Mouse (Mus musculus) heart, postnatal 10 days (tissue): ENCODE measurements around the gene Zfp628. TPM values are rescaled to one million over a fixed set of nuclear protein-coding genes. Genes with fewer than 3 reads are reported as not detected.

Source experiments
- total RNA-seq, 2 experiments: library from RNA; stranded (reverse); gene quantifications; 2 replicates each; pipeline ENCODE4 v1.2.3; 2021

Gene Zfp628
- total RNA-seq, 2 experiments from 2014 or later: 11.8 to 13.8 TPM

Other genes starting within 250 kb of the Zfp628 start
- 10 to 100 TPM; 45.0 to 46.7 TPM for gene Hspbp1, start 230.1 kb upstream of the Zfp628 start, total RNA-seq
- 1 to 10 TPM; 2.5 to 3.8 TPM for gene Brsk1, start 224.6 kb upstream of the Zfp628 start, total RNA-seq
- gene Tmem150b, start 190.0 kb upstream of the Zfp628 start, total RNA-seq: under 1 TPM in 1 of 2 experiments, not detected in 1; 0.20 TPM
- gene Kmt5c, start 175.1 kb upstream of the Zfp628 start, total RNA-seq: 10 to 100 TPM; 32.1 to 37.1 TPM
- gene Cox6b2, start 162.1 kb upstream of the Zfp628 start, total RNA-seq: 10 to 100 TPM in 1 of 2 experiments, 1 to 10 TPM in 1; 7.4 to 10.9 TPM
- not detected for gene Fam71e2, start 143.9 kb upstream of the Zfp628 start, total RNA-seq
- gene Il11, start 132.4 kb upstream of the Zfp628 start, total RNA-seq: not detected
- gene Tmem190, start 132.3 kb upstream of the Zfp628 start, total RNA-seq: not detected
- gene Tmem238, start 125.6 kb upstream of the Zfp628 start, total RNA-seq: 1 to 10 TPM; 3.7 to 4.2 TPM
- gene Rpl28, start 122.3 kb upstream of the Zfp628 start, total RNA-seq: 100 to 1,000 TPM; 630 to 679 TPM
- 100 to 1,000 TPM; 149 to 152 TPM for gene Ube2s, start 102.6 kb upstream of the Zfp628 start, total RNA-seq
- gene Shisa7, start 70.5 kb upstream of the Zfp628 start, total RNA-seq: under 1 TPM in 1 of 2 experiments, not detected in 1; 0.15 TPM
- 1 to 10 TPM; 3.6 to 4.7 TPM for gene Isoc2b, start 45.0 kb upstream of the Zfp628 start, total RNA-seq
- 10 to 100 TPM; 15.8 to 16.3 TPM for gene Isoc2a, start 38.1 kb upstream of the Zfp628 start, total RNA-seq
- gene Gm36210, start 8.7 kb upstream of the Zfp628 start, total RNA-seq: not detected
- gene Nat14, start 6.8 kb downstream of the Zfp628 start, total RNA-seq: 1 to 10 TPM; 4.9 to 5.2 TPM
- 10 to 100 TPM; 12.5 TPM for gene Ssc5d, start 10.6 kb downstream of the Zfp628 start, total RNA-seq
- 1 to 10 TPM; 7.2 to 9.0 TPM for gene Sbk2, start 49.2 kb downstream of the Zfp628 start, total RNA-seq
- 10 to 100 TPM; 11.9 to 22.0 TPM for gene Sbk3, start 56.0 kb downstream of the Zfp628 start, total RNA-seq
- 10 to 100 TPM; 18.4 to 19.1 TPM for gene Zfp579, start 80.9 kb downstream of the Zfp628 start, total RNA-seq
- 1 to 10 TPM; 7.8 to 9.4 TPM for gene Zfp524, start 99.2 kb downstream of the Zfp628 start, total RNA-seq
- gene Fiz1, start 99.5 kb downstream of the Zfp628 start, total RNA-seq: 10 to 100 TPM; 21.6 to 25.6 TPM
- gene Gm44973, start 100.3 kb downstream of the Zfp628 start, total RNA-seq: not detected
- 10 to 100 TPM; 22.4 to 23.2 TPM for gene Zfp865, start 105.2 kb downstream of the Zfp628 start, total RNA-seq
- under 1 TPM; 0.26 to 0.32 TPM for gene Ccdc106, start 105.3 kb downstream of the Zfp628 start, total RNA-seq
- not detected for gene 4632433K11Rik, start 118.9 kb downstream of the Zfp628 start, total RNA-seq
- gene Zfp784, start 123.2 kb downstream of the Zfp628 start, total RNA-seq: 1 to 10 TPM; 5.9 to 7.3 TPM
- 10 to 100 TPM; 10.6 to 12.6 TPM for gene Zfp580, start 136.3 kb downstream of the Zfp628 start, total RNA-seq
- 100 to 1,000 TPM; 102 to 109 TPM for gene U2af2, start 146.9 kb downstream of the Zfp628 start, total RNA-seq
- gene Epn1, start 165.0 kb downstream of the Zfp628 start, total RNA-seq: 100 to 1,000 TPM; 194 to 209 TPM
- gene Rfpl4, start 201.7 kb downstream of the Zfp628 start, total RNA-seq: not detected
- 1 to 10 TPM; 4.1 to 4.9 TPM for gene Rasl2-9, start 210.7 kb downstream of the Zfp628 start, total RNA-seq
- not detected for gene Vmn1r55, start 234.5 kb downstream of the Zfp628 start, total RNA-seq